Mouse (Mus musculus) effector memory CD4-positive, alpha-beta T cell, adult 7 months (primary cell): ENCODE measurements around the gene Gm28171. TPM values are rescaled to one million over a fixed set of nuclear protein-coding genes. Genes with fewer than 3 reads are reported as not detected.

Source experiments
- polyA plus RNA-seq: library from polyadenylated mRNA; unstranded; fragments of 100-300 nt; shearing (Covaris generic); gene quantifications from one replicate; pipeline ENCODE4 v1.2.1, GENCODE M21; 2017

Gene Gm28171
- polyA plus RNA-seq: not detected

DNA sequence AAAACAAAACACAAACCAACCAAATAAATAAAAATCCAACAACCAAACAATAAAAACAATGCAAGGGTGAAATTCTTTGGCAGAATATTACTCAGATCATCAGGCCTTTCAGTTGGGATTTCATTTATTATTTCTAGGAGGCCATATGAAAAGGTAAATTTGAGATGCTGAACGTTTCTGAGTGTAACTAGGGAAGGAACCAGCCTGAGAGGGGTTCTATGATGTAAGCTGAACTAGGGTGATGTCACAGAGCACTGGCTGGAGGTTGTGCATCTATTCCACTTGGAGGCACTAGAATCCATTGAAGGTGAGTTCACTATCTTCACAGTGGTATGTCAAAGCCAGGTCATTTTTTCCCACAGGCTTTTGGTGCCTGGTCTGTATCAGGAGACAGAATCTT lies at the start of gene Gm28171:
Gene Gm28171, plus strand, starts transcription at position 301 of the 400 bp plus-strand sequence.

Other genes starting within 250 kb of the Gm28171 start
- gene Gm21854, start 136.4 kb upstream of the Gm28171 start, polyA plus RNA-seq: not detected
- not detected for gene Gm20914, start 67.4 kb upstream of the Gm28171 start, polyA plus RNA-seq
- not detected for gene Gm21778, start 149.1 kb downstream of the Gm28171 start, polyA plus RNA-seq